Mouse (Mus musculus) bone marrow macrophage, adult 2 months (primary cell): Measurements from ENCODE around the gene Tff1. TPM values are rescaled to one million over a fixed set of nuclear protein-coding genes. Genes with fewer than 3 reads are reported as not detected.

Source experiments
- H3K27ac ChIP-seq: 2 replicates; pipeline ENCODE4 v1.5.1; 2012; ENCODE audit warnings: low read depth, low read length; ENCODE audit not compliant: insufficient read depth
- H3K4me1 ChIP-seq: 2 replicates; pipeline ENCODE4 v1.6.1; 2012; ENCODE audit warnings: low read length; ENCODE audit not compliant: control insufficient read depth, insufficient read depth
- H3K4me3 ChIP-seq: 2 replicates; pipeline ENCODE4 v1.5.1; 2012; ENCODE audit warnings: mild to moderate bottlenecking, low read length, moderate library complexity; ENCODE audit not compliant: insufficient read depth
- CTCF ChIP-seq: IDR thresholded peaks from 2 replicates; pipeline ENCODE4 v1.5.1; 2012; ENCODE audit warnings: low read depth, mild to moderate bottlenecking, low read length, moderate library complexity
- POLR2A ChIP-seq: IDR thresholded peaks from 2 replicates; pipeline ENCODE4 v1.6.1; 2012; ENCODE audit warnings: mild to moderate bottlenecking, low read depth, low read length, borderline replicate concordance
- polyA plus RNA-seq: library from polyadenylated mRNA; stranded (reverse); fragments of >200 nt; gene quantifications from 2 replicates; pipeline ENCODE4 v1.2.4, GENCODE M21; 2012; ENCODE audit not compliant: missing spikeins, insufficient read depth, insufficient read length

The Tff1 gene
- polyA plus RNA-seq, 1 experiment, result not detected

DNA sequence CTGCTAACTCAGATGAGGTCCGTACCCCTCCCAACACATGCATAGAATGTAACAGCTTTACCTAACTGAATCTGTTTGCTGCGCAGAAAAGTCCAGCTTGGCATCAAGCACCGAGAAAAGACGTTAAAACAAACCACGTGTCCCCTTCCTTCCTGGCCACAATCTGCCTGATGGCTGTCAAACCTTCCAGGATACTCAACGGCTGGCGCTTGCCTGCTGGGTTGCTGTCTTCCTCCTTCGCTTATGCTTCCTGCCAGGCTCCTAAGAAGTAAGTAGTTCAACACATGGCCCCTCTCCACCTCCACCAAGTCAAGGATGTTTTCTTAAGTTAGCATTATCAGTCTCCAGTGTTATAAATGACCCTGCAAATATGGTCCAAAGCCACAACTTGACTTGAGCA, 11.3 kb downstream of the Tff1 start:
- Histone ChIP-seq H3K4me3 (no peak overlapping the region), H3K4me1 (no peaks in the 10 kb centered on the region), H3K27ac (no peak overlapping the region)
- TF ChIP-seq CTCF (no peak), POLR2A (no peak)

DNA sequence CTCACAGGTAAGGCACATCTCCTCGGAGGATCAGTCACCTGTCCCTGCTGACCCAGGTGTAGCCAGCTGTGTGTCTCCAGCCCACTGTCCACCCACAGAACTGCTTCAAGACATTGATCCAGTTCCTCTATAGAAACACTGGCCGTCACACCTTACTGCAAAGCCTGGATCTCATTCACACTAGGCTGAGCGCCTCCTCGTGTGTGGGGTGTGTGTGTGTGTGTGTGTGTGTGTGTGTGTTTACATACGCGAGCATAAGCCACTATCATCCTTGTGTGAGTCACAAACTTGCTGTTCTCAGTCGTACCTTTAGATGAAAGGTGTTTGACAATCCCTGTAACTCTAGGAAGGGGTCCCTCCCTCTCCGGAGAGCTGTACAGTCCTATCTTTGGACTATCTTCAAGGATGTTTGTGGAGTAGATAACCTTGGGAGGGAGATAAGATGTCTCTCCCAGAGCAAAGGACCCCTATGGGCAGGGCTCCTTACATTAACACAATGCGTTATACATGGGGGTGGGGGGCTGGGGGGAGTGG, 12.0 kb downstream of the Tff1 start:
- no peak for TF ChIP-seq CTCF
- H3K4me3 ChIP-seq, result no peak overlapping the region
- no peaks in the 10 kb centered on the region for H3K4me1 ChIP-seq
- H3K27ac ChIP-seq, result no peak overlapping the region

DNA sequence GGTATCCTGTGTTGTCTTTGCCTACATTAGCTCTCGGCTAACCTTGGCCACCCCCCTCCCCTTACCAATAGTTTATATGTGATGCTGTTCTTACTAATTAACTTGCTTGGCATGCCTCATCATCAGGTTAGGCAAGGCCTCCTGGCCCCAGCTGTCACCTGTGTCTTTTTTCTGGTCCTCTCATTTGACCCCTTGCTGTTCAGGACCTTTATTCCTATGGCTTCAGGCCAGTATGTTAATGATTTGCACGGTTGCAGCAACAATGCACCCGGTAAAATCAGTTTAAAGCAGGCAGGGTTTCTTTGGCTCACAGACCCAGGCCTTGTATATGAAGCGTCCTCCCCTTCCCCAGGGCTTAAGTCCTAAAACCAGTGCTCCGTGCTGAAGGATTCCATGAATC, 12.6 kb downstream of the Tff1 start:
- Histone ChIP-seq H3K4me3 (no peak overlapping the region), H3K4me1 (no peaks in the 10 kb centered on the region), H3K27ac (no peak overlapping the region)
- TF ChIP-seq POLR2A, result no peak
- no peak for TF ChIP-seq CTCF

DNA sequence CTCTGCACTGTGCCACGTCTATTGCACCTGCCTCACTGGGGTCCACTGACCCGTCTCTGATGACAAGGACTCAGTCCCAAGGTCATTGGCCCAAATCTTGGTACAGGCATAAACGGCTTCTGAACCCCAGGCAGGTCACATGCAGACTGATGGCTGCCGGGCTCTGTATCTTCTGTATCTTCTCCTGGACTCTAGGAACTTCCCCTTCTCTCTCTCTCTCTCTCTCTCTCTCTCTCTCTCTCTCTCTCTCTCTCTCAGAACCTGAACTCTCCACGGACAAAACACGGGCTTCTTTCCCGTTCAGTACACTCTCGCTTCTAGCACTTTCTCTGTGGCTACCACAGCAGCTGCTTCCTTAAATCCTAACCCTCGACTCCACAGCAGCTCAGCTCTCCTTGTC, 19.1 kb downstream of the Tff1 start:
- Histone ChIP-seq H3K4me3 (no peak overlapping the region), H3K4me1 (no peaks in the 10 kb centered on the region), H3K27ac (no peak overlapping the region)
- TF ChIP-seq POLR2A, result no peak
- TF ChIP-seq CTCF, result no peak

DNA sequence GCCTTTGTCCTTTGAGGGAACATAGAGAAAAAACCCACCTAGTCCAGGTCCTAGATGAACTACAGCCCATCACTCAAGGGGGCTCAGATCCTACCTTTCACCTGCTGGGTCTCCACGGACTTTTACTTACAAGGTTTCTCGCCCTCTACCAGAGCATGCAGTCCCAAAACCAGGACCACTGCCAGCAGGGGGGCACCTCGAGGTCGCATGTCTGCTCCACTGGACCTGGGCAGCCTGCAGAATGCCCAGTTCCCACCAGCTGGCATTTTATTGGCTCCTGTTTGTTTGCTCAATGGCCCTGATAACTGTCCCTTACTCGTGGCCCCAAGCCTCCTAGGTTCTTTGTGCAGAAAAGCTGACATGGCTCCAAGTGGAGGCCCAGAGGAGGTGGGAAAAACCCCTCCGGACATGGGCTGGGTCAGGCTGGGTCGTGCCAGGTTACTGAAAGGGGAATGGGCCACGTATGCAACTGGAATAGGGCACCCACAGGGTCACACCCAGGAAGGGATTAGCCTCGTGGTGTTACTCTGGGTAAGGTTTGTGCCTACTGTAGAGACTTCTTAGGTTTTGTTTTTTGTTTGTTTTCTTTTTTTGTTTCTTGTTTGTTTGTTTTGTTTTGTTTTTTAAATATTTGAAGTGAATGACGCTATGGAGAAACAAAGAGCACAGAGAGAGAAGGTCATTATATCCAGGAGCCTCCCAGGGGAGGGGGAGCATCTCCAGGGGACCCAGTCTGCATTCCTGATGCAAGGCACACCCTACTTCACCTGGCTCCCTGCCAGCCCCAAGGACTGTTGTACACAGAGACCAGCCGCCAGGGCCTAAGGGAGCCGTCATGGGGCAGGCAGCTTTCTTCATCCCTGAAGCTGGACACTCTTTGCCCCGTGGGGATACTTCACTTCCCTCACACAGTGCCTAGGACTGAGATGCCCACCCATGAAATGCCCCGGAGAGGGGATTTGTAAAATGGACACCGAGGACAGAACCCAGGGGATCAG, 20.7 kb downstream of the Tff1 start, which contains the start of gene Tff2:
Gene Tff2, minus strand, starts transcription at position 243 of the 998 bp plus-strand sequence.
- TF ChIP-seq CTCF (no peak), POLR2A (no peak)
- Histone ChIP-seq H3K4me3 (no peak within 1 kb of the TSS), H3K27ac (no peak within 1 kb of the TSS), H3K4me1 (no peaks in the 10 kb centered on the region)

DNA sequence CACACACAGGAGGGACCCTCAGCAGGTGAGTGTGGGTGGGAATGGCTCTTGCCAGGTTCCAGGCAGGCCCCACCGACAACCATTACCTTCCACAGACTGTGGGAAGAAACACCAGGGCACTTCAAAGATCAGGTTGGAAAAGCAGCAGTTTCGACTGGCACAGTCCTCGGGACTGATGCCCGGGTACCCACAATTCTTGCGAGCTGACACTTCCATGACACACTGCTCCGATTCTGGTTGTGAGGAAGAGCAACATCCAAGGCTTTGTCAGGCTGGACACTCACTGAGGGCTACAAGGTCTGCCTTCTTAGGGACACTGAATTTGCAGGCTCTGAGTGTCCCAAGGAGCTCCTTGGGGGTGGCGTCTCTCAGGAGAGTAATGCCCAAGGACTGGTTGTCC, 23.0 kb downstream of the Tff1 start:
- Histone ChIP-seq H3K27ac (no peak overlapping the region), H3K4me3 (no peak overlapping the region), H3K4me1 (no peaks in the 10 kb centered on the region)
- TF ChIP-seq POLR2A (no peak), CTCF (no peak)

DNA sequence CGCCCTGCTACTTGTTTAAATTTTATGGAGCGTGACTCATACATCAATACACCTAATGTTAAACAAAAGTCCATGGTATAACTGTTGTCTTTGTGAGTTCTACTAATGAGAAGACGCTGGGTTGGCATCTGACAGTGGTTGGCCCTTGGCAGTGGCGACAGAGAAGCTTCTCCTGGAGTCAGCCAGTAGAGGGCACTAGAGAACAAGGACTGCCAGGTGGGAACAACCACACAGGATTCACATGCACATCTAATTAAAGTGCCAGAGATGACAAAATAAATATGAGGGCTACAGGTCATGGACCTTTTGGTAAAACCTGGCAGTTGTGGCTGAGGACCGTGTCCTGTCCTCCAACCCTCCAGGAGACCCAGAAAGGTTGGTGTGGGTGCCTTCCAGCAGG, 26.7 kb downstream of the Tff1 start:
- no peak overlapping the region for H3K4me3 ChIP-seq
- H3K4me1 ChIP-seq, result no peaks in the 10 kb centered on the region
- no peak for TF ChIP-seq POLR2A
- peak; percentile 89 for TF ChIP-seq CTCF
- H3K27ac ChIP-seq, result no peak overlapping the region

DNA sequence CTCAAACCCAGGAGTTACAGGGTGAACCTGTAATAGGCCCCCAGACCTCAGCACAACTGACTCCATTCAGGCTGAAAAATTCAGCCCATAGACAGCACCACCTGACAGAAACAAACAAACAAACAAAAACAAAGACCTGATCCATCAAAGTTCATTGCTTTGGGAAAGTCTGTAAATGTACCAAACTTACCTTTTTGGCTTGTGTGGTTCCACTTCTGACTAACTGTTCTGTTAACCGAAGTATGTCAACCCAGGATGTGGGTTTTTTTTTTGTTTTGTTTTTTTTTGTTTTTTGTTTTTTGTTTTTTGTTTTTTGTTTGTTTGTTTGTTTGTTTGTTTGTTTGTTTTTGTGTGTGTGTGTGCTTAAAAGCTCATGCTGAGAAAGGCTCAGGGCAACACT, 28.3 kb downstream of the Tff1 start:
- Histone ChIP-seq H3K27ac (no peak overlapping the region), H3K4me3 (no peak overlapping the region), H3K4me1 (no peaks in the 10 kb centered on the region)
- TF ChIP-seq POLR2A (no peak), CTCF (no peak)

DNA sequence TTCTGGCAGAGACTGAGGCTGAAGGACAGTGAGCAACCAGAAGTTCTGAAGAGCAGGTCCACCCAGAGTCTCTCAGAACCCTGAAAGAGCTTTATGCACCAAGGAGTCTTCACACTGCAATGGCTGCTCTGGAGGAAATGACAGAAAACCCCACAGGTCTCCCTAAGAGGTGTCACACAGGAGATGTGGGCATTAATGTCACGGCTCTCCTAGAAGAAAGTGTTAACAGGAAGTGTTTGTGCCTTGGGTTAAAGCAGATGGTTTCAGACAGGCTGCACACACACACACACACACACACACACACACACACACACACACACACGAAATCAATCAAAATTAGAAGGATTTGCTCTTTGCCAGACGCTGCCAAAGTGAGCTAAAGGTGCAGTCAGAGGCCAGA, 28.8 kb downstream of the Tff1 start:
- no peak overlapping the region for H3K27ac ChIP-seq
- TF ChIP-seq CTCF, result no peak
- TF ChIP-seq POLR2A, result no peak
- H3K4me3 ChIP-seq, result no peak overlapping the region
- H3K4me1 ChIP-seq, result no peaks in the 10 kb centered on the region

DNA sequence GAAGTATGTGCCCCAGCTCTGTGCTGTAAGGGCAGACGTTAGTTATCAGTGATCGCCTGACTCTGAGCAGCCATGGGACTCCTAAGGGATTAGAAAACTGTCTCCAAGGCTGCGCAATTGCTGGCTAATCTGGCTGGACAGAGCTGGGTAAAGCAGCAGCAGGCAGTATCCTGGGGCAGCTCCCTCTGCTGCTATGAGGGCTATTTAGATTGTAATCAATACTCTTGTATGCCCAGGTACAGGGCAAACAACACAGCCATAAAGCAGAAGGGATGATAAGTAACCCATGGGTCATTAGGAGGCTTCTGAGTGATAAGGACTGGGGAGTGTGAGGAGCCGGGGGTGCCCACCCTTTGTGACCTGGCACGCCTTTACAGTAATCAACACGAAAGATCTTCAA, 30.2 kb downstream of the Tff1 start:
- Histone ChIP-seq H3K4me1 (no peaks in the 10 kb centered on the region), H3K27ac (no peak overlapping the region), H3K4me3 (no peak overlapping the region)
- TF ChIP-seq POLR2A (no peak), CTCF (no peak)
